Mouse (Mus musculus): Measurements from ENCODE around the gene Gm21985. TPM values are rescaled to one million over a fixed set of nuclear protein-coding genes. Genes with fewer than 3 reads are reported as not detected.
"Not testable (repeated sequence)": the region's sequence is repeated elsewhere in the genome, so short reads cannot be mapped to it uniquely, and the experiment has no call there.

Gm21985 gene
- total RNA-seq, 4 experiments from 2014 or later: 0.72 to 0.89 (median 0.87) TPM; not detected in 1

DNA sequence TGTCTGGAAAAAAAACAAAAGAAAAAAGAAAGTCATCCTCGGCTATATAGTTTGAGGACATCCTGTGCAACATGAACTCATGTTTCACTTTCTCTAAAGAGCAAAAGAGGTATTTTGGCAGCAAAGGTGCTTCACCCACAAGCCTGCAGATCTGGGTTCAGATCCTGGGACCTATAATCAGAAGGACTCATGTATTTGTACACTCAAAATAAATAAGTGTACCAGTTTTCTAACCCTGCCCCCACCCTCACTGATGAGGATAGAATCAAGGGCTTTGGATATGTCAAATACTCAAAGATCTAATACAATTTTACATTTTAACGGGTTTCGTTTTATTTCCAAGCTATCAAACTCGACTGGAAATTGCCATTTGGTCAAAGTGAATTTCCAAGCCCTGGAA lies 1.8 kb upstream of the Gm21985 start:
- DNase-seq (ENCODE audit: low spot score in 2 of 2): no peak

DNA sequence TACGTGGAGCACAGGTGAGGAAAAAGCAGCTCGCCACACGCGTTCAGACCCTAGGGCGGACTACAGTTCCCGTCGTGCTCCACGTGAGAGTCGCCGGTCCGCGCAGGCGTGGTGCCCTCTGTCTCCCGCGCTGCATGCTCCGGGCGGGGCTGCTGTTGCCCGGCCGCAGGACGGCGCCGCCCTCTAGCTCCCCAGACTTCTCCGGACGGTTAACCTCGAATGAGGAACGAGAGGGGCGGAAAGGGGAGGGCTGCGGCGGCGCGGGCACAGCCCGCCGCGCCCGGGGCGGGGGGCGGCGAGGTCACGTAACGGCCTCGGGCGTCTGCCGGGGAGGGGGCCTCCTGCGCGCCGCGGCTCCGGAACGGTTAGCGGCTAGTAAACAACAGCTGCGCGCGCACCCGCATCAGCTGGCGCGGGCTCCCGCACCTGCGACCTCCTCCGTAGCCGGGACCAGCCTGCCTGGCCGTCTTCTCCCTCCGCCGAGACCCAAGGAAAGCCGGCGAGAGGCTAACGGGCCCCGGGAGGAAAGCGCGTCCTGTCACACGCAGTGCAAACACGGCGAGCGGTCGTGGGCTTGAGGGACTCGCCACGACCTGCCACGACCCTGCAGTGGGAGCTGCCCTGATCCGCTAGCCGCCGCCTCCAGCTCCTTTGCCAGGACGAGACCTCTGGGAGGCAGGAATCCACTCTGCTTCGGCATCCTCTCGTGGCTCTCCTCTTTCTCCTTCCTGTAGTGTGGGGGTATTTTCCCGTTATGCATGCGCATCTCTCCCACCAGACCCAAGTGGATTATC lies 469 bp upstream of the Gm21985 start, which contains the start of gene Slc12a6:
Gene Slc12a6, plus strand, starts transcription at position 378 of the 794 bp plus-strand sequence.
- peak; percentile 84 to 90 for DNase-seq (ENCODE audit: low spot score in 2 of 2)

DNA sequence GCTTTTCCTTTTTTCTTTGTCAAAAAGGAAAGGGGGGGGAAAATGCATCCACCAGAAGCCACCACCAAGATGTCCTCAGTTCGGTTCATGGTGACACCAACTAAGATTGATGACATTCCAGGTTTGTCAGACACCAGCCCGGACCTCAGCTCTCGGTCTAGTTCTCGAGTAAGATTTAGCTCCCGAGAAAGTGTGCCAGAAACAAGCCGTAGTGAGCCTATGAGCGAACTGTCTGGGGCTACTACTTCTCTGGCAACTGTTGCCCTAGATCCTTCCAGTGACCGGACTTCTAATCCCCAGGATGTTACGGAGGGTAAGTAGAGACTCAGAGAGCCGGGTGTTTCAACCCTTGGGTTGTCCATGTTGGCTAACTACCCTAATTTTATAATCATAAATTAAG lies 666 bp downstream of the Gm21985 start:
- peak in 1 of 2 experiments; percentile 39 for DNase-seq (ENCODE audit: low spot score in 2 of 2)

GRCm38 (mm10) chr2:112267547-112268269 lies 1.6 kb downstream of the Gm21985 start:
- DNase-seq (ENCODE audit: low spot score in 2 of 2): no peak

DNA sequence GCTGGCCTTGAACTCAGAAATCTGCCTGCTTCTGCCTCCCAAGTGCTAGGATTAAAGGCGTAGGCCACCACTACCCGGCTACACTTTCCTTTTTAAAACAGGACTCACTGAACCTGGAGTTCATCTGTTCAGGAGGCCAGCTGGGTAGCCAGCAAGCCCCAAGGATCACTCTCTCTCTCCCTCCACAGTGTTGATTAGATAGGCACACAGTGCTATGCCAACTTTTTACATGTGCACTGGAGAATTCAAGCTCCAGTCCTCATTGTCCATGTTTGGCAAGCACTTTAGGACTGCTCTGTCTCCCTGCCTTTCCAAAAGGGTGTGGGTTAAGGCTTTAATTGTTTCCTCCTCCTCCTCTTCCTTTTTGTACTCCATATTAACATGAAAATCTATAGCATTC lies 3.9 kb downstream of the Gm21985 start:
- DNase-seq (ENCODE audit: low spot score in 2 of 2): no peak

DNA sequence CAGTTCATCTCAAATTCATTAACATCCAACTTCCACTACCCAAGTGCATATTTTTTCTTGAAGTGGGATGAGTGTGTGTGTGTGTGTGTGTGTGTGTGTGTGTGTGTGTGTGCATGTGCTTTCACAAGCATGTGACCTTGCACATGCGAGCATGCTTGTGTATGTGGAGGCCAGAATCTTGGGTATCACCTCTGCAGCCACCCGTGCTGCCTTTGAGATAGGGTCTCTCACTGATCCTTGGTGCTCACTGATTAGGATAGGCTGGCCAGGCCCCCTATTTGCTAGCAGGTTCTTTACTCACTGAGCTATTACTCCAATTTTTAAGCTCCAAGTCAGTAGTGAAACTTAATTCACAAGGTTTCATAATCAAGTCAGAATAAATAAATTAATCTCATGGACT lies 6.8 kb downstream of the Gm21985 start:
- no peak for DNase-seq (ENCODE audit: low spot score in 2 of 2)

- no peak for DNase-seq (ENCODE audit: low spot score in 2 of 2)
Measured at GRCm38 (mm10) chr2:112273474-112273873, 7.4 kb downstream of the Gm21985 start.

DNA sequence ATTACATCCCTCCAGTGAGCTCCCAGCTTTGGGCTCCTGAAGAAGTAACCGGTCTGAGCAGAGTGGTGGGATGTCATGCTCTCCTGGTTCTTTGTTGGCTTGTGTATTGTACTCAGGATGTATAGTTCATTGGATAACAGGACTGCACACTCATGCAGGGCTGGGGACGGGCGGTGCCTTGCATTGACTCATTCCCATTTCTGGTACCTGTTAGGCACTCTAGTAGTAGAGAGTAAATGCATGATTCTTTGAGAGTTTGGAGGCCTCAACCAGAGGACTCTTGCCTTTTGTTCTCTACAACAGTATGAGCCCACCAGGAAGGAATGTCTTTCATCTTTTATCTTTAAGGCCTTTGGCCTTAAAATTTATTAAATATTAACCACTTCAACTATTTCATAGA lies 10.8 kb downstream of the Gm21985 start:
- no peak for DNase-seq (ENCODE audit: low spot score in 2 of 2)

GRCm38 (mm10) chr2:112282846-112283245 lies 16.7 kb downstream of the Gm21985 start:
- no peak for DNase-seq (ENCODE audit: low spot score in 2 of 2)

GRCm38 (mm10) chr2:112284363-112285030 lies 18.4 kb downstream of the Gm21985 start:
- peak; percentile 32 to 47 for DNase-seq (ENCODE audit: low spot score in 2 of 2)

DNA sequence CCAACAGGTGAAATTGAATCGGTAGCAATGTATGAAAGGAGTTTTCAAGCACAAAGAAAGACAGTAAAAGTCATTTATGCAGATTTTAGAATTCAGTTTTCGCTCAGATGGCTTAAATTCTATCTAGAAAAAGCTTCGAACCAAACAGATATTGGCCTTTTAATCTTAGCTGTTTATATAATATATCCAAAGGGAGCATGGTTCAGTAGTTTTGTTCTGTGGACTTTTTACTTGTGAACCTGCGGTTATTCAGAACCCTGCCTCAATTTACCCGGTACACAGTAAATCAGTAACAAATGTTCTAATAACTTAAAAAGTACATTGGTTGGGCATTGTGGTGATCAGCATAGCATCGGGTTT lies 18.9 kb downstream of the Gm21985 start:
- DNase-seq (ENCODE audit: low spot score in 2 of 2): no peak

- not testable (repeated sequence) for DNase-seq (ENCODE audit: low spot score in 2 of 2)
Measured at GRCm38 (mm10) chr2:112286062-112286461, 19.9 kb downstream of the Gm21985 start.

- DNase-seq (ENCODE audit: low spot score in 2 of 2): no peak
Measured at GRCm38 (mm10) chr2:112287059-112287458, 20.9 kb downstream of the Gm21985 start.

GRCm38 (mm10) chr2:112289507-112289906 lies 23.4 kb downstream of the Gm21985 start:
- DNase-seq (ENCODE audit: low spot score in 2 of 2): no peak

DNA sequence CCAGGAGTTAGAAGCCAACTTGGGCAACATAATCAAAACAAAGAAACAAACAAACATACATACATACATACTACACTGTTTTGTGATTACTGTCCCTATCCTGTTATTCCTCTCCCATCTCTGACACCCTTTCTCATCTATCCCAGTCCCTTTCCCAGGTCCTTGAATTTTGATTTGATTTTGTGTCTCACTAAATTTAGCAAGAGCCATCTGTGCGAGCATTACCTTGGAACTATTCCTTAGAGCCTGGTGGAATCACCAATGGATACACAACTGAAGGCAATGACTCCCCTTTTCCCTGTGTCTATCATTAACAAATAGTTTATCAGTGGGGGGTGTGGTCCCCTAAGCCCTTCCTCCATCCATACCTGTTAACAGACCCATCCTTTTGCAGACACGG lies 26.7 kb downstream of the Gm21985 start:
- no peak for DNase-seq (ENCODE audit: low spot score in 2 of 2)

DNA sequence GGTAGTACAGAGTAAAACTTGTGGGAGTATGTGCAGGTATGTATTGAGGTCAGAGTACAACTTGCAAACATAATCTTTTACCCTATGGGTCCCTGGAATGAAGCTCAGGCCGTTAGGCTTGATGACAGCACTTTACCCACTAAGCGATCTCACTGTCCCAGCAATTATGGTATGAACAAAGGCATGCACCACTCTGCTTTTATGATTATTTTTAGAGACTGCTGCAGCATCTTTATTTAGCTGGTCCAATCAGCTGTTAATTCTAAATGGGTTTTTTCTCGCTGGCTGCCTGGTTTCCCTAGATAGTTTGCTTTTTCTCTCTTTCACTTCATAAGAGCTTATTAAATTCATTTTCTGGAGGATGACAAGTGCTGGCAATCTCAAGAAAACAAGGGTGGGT lies 30.1 kb downstream of the Gm21985 start:
- no peak for DNase-seq (ENCODE audit: low spot score in 2 of 2)

DNA sequence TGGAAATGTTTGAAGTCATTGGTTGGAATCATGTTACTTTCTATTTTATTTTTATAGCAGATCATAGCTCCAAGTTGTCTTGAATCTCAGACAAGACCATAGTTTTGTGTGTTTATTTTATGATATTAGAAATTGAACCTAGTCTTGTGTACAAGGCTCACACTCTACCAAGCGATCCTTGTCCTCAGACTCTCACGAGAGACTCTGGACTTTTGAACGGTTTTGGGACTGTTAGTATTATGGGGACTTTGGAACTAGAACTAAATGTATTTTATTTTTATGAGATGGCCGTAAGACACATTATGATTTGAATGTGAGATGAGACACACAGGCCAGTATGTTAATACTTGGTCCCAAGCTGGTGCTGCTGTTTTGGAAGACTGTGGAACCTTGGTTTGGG lies 32.1 kb downstream of the Gm21985 start:
- no peak for DNase-seq (ENCODE audit: low spot score in 2 of 2)

- DNase-seq (ENCODE audit: low spot score in 2 of 2): no peak
Measured at GRCm38 (mm10) chr2:112308671-112309070, 42.6 kb downstream of the Gm21985 start.

GRCm38 (mm10) chr2:112309161-112309600 lies 43.1 kb downstream of the Gm21985 start:
- DNase-seq (ENCODE audit: low spot score in 2 of 2): no peak

- no peak for DNase-seq (ENCODE audit: low spot score in 2 of 2)
Measured at GRCm38 (mm10) chr2:112315638-112316037, 49.5 kb downstream of the Gm21985 start.

DNA sequence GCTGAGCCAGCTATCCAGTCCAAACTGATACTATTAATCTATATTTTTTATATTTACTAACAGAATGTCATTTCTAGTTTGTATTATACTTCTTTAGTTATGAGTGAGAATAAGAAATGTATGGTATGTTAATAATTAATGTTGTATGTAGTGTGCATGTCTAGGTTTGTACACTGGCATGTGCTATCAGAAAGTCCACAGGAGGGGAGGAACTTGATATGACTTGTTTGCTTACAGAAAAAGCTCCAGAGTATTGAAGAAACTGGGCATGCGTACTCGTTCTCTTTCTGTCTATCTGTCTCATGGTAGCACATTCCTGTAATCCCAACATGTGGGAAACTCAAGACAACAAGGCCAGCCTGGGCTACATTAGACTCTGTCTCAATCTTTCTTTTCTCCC lies 52.1 kb downstream of the Gm21985 start:
- no peak for DNase-seq (ENCODE audit: low spot score in 2 of 2)

DNA sequence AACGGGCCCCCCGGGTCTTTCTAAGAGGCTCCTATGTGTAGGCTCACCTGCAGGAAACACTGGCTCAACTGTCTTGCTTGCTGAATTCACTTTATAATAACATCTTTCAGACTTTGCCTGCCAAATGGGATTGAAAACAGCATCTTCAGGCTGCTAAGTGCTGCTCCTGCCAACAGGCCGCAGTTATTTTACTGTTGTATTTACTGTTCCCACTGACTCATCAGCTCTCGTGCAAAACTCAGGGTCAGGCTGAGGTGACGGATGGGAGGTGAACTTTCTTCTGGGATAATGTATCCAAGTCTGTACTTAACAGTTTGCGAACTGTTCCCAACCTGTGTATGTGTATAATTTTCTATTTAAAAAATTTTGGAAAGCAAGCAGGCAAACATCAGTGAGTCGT lies 52.8 kb downstream of the Gm21985 start:
- DNase-seq (ENCODE audit: low spot score in 2 of 2): no peak

Data from gastrocnemius, adult 8-10 months (tissue).